Mouse (Mus musculus) olfactory bulb, adult 2 months (tissue): ENCODE measurements around the gene Olfr1423. TPM values are rescaled to one million over a fixed set of nuclear protein-coding genes. Genes with fewer than 3 reads are reported as not detected.
"Not testable (repeated sequence)": the region's sequence is repeated elsewhere in the genome, so short reads cannot be mapped to it uniquely, and the experiment has no call there.

Experiments used
- H3K27ac ChIP-seq: fragments of 200-500 bp; 2 replicates; pipeline ENCODE4 v1.5.1; 2012; ENCODE audit warnings: low read depth, low read length; ENCODE audit not compliant: insufficient read depth
- H3K4me1 ChIP-seq: fragments of 200-500 bp; 2 replicates; pipeline ENCODE4 v1.6.1; 2012; ENCODE audit warnings: low read length; ENCODE audit not compliant: control insufficient read depth, insufficient read depth
- H3K4me3 ChIP-seq: fragments of 200-500 bp; 2 replicates; pipeline ENCODE4 v1.5.1; 2012; ENCODE audit warnings: mild to moderate bottlenecking, low read depth, low read length, moderate library complexity; ENCODE audit not compliant: insufficient read depth
- CTCF ChIP-seq: fragments of 200-500 bp; IDR thresholded peaks from 2 replicates; pipeline ENCODE4 v1.5.1; 2012; ENCODE audit warnings: low read depth, mild to moderate bottlenecking, low read length, moderate library complexity; ENCODE audit not compliant: insufficient read depth
- POLR2A ChIP-seq: fragments of 200-500 bp; IDR thresholded peaks from 2 replicates; pipeline ENCODE4 v1.6.1; 2012; ENCODE audit warnings: mild to moderate bottlenecking, low read depth, low read length, moderate library complexity; ENCODE audit not compliant: insufficient read depth
- WGBS: fragments of 180-500 bp; shearing (Covaris S2); methylation state at CpG from one replicate; pipeline ENCODE4 v1.1.7; 2018; 5-methylcytosine and 5-hydroxymethylcytosine counted together
- polyA plus RNA-seq: library from polyadenylated mRNA; stranded (reverse); fragments of >200 nt; gene quantifications from 2 replicates; pipeline ENCODE4 v1.2.4, GENCODE M21; 2012; ENCODE audit warnings: low replicate concordance; ENCODE audit not compliant: missing spikeins, insufficient read depth, insufficient read length

Gene Olfr1423
- polyA plus RNA-seq, 1 experiment, result not detected

DNA sequence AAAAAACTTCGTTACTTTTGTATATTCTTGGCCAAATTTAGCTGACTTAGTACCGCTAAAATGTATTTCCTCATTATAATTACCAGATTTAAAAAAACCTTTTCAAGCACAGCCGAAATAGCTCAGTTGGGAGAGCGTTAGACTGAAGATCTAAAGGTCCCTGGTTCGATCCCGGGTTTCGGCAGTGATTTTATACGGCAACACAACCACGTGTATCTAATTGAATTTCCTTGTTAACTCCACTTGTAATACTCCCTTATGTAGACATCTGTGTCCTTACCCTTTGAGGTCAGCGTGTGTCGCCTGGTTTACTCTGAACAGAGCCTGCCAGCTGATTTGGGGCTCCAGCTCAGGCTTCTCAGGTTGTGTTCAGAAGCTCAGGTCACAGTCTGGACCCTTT lies 39.0 kb downstream of the Olfr1423 start:
- H3K27ac ChIP-seq, result no peak overlapping the region
- no peak overlapping the region for H3K4me3 ChIP-seq
- 6% methylated on average over 11 of the region's 11 CpGs for WGBS
- TF ChIP-seq CTCF, result no peak
- no peak for TF ChIP-seq POLR2A
- H3K4me1 ChIP-seq, result peaks cover 8% of the 10 kb centered on the region; the same call in 1 of the 2 replicates

DNA sequence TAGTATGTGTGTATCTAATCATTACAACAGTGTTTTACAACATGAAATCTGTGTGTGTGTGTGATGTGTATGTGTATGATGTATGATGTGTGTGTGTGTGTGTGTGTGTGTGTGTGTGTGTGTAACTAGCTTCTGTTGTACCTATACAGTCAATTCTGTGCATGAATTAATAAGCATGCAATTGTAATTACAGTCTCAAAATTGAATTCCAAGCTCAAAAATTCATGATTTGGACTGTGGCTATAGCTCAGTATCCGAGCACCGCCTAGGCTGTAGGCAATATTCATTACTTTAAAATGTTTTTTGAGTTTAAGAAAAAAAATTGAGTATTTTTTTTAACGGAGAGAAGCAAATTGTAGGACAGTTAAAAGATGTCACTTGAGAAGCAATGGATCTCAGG lies 39.4 kb downstream of the Olfr1423 start:
- Histone ChIP-seq H3K4me1 (peaks cover 5% of the 10 kb centered on the region; the same call in 1 of the 2 replicates), H3K4me3 (no peak overlapping the region), H3K27ac (no peak overlapping the region)
- WGBS, result 36% methylated on average over 3 of the region's 3 CpGs
- no peak for TF ChIP-seq POLR2A
- no peak for TF ChIP-seq CTCF

GRCm38 (mm10) chr19:11995722-11996448 lies 45.2 kb downstream of the Olfr1423 start:
- no peak overlapping the region for H3K4me3 ChIP-seq
- TF ChIP-seq POLR2A (no peak), CTCF (no peak)
- H3K4me1 ChIP-seq, result no peaks in the 10 kb centered on the region
- no peak overlapping the region for H3K27ac ChIP-seq
- 77% methylated on average over 2 of the region's 2 CpGs for WGBS

- no peak overlapping the region for H3K27ac ChIP-seq
- H3K4me3 ChIP-seq, result no peak overlapping the region
- H3K4me1 ChIP-seq, result no peaks in the 10 kb centered on the region
- TF ChIP-seq POLR2A (no peak), CTCF (no peak)
- 87% methylated on average over 6 of the region's 6 CpGs for WGBS
Measured at GRCm38 (mm10) chr19:11994703-11995431, 46.2 kb downstream of the Olfr1423 start.

GRCm38 (mm10) chr19:11992441-11993029 lies 48.6 kb downstream of the Olfr1423 start:
- Histone ChIP-seq H3K27ac (no peak overlapping the region), H3K4me3 (no peak overlapping the region), H3K4me1 (no peaks in the 10 kb centered on the region)
- WGBS, result 79% methylated on average over 10 of the region's 10 CpGs
- no peak for TF ChIP-seq CTCF
- TF ChIP-seq POLR2A, result no peak

GRCm38 (mm10) chr19:11992034-11992433 lies 49.1 kb downstream of the Olfr1423 start:
- WGBS, result 94% methylated on average over 9 of the region's 9 CpGs
- H3K4me1 ChIP-seq, result no peaks in the 10 kb centered on the region
- H3K27ac ChIP-seq, result no peak overlapping the region
- TF ChIP-seq POLR2A, result no peak
- TF ChIP-seq CTCF, result no peak
- H3K4me3 ChIP-seq, result no peak overlapping the region

DNA sequence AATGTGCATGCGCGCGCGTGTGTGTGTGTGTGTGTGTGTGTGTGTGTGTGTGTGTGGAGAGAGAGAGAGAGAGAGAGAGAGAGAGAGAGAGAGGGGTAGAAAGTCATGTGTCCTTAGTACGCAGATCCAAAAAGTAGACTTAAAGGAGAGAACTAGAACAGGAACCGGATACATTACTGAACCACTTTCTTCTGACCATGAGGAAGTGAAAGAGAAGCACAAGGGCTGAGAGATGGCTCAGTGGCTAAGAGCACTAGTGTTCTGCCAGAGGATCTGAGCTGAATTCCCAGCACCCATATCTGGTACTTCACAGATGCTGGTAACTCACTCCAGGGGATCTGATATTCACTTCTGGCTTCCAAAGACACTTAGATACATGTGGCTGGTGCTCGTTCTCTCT lies 51.8 kb downstream of the Olfr1423 start:
- H3K4me1 ChIP-seq, result no peaks in the 10 kb centered on the region
- WGBS, result 94% methylated on average over 7 of the region's 7 CpGs
- TF ChIP-seq POLR2A (no peak), CTCF (no peak)
- H3K4me3 ChIP-seq, result no peak overlapping the region
- no peak overlapping the region for H3K27ac ChIP-seq

DNA sequence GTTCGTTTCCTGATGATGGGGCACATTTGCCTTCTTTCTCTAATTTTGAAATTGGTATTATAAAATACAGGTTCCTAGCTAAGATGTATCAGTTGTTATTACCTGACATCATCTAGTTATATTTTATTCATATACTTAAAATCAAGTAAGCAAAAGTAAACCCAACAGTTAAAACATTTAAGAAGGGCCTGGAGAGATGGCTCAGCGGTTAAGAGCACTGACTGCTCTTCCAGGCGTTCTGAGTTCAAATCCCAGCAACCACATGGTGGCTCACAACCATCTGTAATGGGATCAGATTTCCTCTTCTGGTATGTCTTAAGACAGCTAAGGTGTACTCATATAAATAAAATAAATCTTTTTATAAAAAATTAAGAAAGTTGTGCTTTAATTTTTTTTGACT lies 53.3 kb downstream of the Olfr1423 start:
- H3K27ac ChIP-seq, result no peak overlapping the region
- TF ChIP-seq CTCF, result no peak
- no peak for TF ChIP-seq POLR2A
- H3K4me3 ChIP-seq, result no peak overlapping the region
- no peaks in the 10 kb centered on the region for H3K4me1 ChIP-seq
- WGBS, result 92% methylated on average over 3 of the region's 3 CpGs

DNA sequence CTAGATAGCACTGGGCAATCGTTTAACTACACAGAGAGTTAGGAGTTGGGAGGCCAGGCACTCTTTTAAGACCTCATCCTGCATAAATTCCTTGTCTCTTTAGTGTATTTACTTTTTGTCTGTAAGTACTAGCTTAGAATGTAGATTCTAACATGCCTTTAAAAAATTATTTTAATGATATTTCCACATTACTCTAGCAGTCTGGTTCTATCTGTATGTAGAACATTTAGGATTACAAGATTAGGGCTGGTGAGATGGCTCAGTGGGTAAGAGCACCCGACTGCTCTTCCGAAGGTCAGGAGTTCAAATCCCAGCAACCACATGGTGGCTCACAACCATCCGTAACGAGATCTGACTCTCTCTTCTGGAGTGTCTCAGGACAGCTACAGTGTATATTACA lies 56.5 kb downstream of the Olfr1423 start:
- H3K4me3 ChIP-seq, H3K27ac ChIP-seq, H3K4me1 ChIP-seq: not testable (repeated sequence)
- WGBS, result 78% methylated on average over 5 of the region's 5 CpGs

Other genes with a start within 250 kb of the Olfr1423 start
- not detected in 2 replicates for gene Stx3, start 221.9 kb downstream of the Olfr1423 start, polyA plus RNA-seq
- gene Olfr1417, start 202.1 kb downstream of the Olfr1423 start, polyA plus RNA-seq, result not detected in 2 replicates
- not detected in 2 replicates for gene Olfr1418, start 180.3 kb downstream of the Olfr1423 start, polyA plus RNA-seq
- not detected in 2 replicates for gene Olfr1419, start 166.2 kb downstream of the Olfr1423 start, polyA plus RNA-seq
- not detected in 2 replicates for gene Olfr1420, start 154.8 kb downstream of the Olfr1423 start, polyA plus RNA-seq
- not detected in 2 replicates for gene Patl1, start 128.9 kb downstream of the Olfr1423 start, polyA plus RNA-seq
- gene Osbp, start 75.4 kb downstream of the Olfr1423 start, polyA plus RNA-seq, result 158 TPM in 1 of 2 replicates, not detected in the other
- gene Olfr1424, start 21.4 kb upstream of the Olfr1423 start, polyA plus RNA-seq, result not detected in 2 replicates
- gene Olfr1425, start 36.4 kb upstream of the Olfr1423 start, polyA plus RNA-seq, result not detected in 2 replicates
- gene Olfr1426, start 50.7 kb upstream of the Olfr1423 start, polyA plus RNA-seq, result not detected in 2 replicates
- gene Olfr1427, start 62.0 kb upstream of the Olfr1423 start, polyA plus RNA-seq, result not detected in 2 replicates
- not detected in 2 replicates for gene Olfr1428, start 74.6 kb upstream of the Olfr1423 start, polyA plus RNA-seq
- gene Olfr76, start 81.9 kb upstream of the Olfr1423 start, polyA plus RNA-seq, result not detected in 2 replicates
- not detected in 2 replicates for gene Olfr1555-ps1, start 128.8 kb upstream of the Olfr1423 start, polyA plus RNA-seq
- gene Olfr1431, start 159.3 kb upstream of the Olfr1423 start, polyA plus RNA-seq, result not detected in 2 replicates
- gene Olfr1432, start 191.3 kb upstream of the Olfr1423 start, polyA plus RNA-seq, result not detected in 2 replicates
- gene Olfr262, start 200.3 kb upstream of the Olfr1423 start, polyA plus RNA-seq, result not detected in 2 replicates
- gene Olfr235, start 219.7 kb upstream of the Olfr1423 start, polyA plus RNA-seq, result not detected in 2 replicates
- gene Olfr1434, start 238.5 kb upstream of the Olfr1423 start, polyA plus RNA-seq, result not detected in 2 replicates